Mouse (Mus musculus) liver, embryonic 13.5 days (tissue): ENCODE measurements around the gene Fn1. TPM values are rescaled to one million over a fixed set of nuclear protein-coding genes. Genes with fewer than 3 reads are reported as not detected.
A peak's percentile ranks its signal among the peaks of the same experiment; 100 is the strongest.

Source experiments
- ATAC-seq: fragments of 200-750 bp; cut with Nextera tagmentation; 2 replicates; pipeline ENCODE4 v1.8.0; 2017; ENCODE audit warnings: low read depth, mild to moderate bottlenecking, moderate number of reproducible peaks, moderate library complexity
- DNase-seq: peaks from one replicate; pipeline ENCODE4 v3.0.0; 2022
- H3K27ac ChIP-seq: fragments of 300-500 bp; sonication (generic); 2 replicates; pipeline ENCODE4 v1.5.1; 2015; ENCODE audit warnings: moderate library complexity, mild to moderate bottlenecking, inconsistent platforms
- H3K27me3 ChIP-seq: fragments of 300-500 bp; sonication (generic); 2 replicates; pipeline ENCODE4 v1.6.1; 2015; ENCODE audit warnings: mild to moderate bottlenecking, inconsistent platforms
- H3K36me3 ChIP-seq: fragments of 300-500 bp; sonication (generic); 2 replicates; pipeline ENCODE4 v1.6.1; 2015; ENCODE audit warnings: mild to moderate bottlenecking, inconsistent platforms
- H3K4me1 ChIP-seq: fragments of 300-500 bp; sonication (generic); replicated peaks from 2 replicates; pipeline ENCODE4 v1.6.1; 2015; ENCODE audit warnings: inconsistent platforms
- H3K4me2 ChIP-seq: fragments of 300-500 bp; sonication (generic); 2 replicates; pipeline ENCODE4 v1.6.1; 2015; ENCODE audit warnings: inconsistent platforms, mild to moderate bottlenecking, moderate library complexity
- H3K4me3 ChIP-seq: fragments of 300-500 bp; sonication (generic); replicated peaks from 2 replicates; pipeline ENCODE4 v1.5.1; 2015; ENCODE audit warnings: mild to moderate bottlenecking, inconsistent platforms
- H3K9ac ChIP-seq: fragments of 300-500 bp; sonication (generic); 2 replicates; pipeline ENCODE4 v1.6.1; 2015; ENCODE audit warnings: mild to moderate bottlenecking, inconsistent platforms
- H3K9me3 ChIP-seq: fragments of 300-500 bp; sonication (generic); replicated peaks from 2 replicates; pipeline ENCODE4 v1.6.1; 2016; ENCODE audit warnings: inconsistent platforms
- WGBS: fragments of 180-500 bp; shearing (Covaris S2); methylation state at CpG from one replicate; pipeline ENCODE4 v1.1.7; 2015; ENCODE audit not compliant: insufficient replicate concordance; 5-methylcytosine and 5-hydroxymethylcytosine counted together
- polyA plus RNA-seq: library from polyadenylated mRNA; unstranded; fragments of >200 nt; fragmentation: Nextera tagmentation; extraction: Ambion mirVana; gene quantifications from 2 replicates; pipeline ENCODE4 v1.2.1, GENCODE M21; 2015

The Fn1 gene
- polyA plus RNA-seq, 1 experiment from 2014 or later: 53.0 TPM

GRCm38 (mm10) chr1:71648166-71648565, 4.8 kb downstream of the Fn1 start:
- no peak overlapping the region for H3K9ac ChIP-seq
- 71% methylated on average over 7 of the region's 7 CpGs for WGBS
- H3K4me2 ChIP-seq: no peak overlapping the region
- H3K36me3 ChIP-seq: peaks cover 20% of the 10 kb centered on the region
- peaks cover 26% of the 10 kb centered on the region for H3K27me3 ChIP-seq
- DNase-seq (no peak), ATAC-seq (no peak)
- H3K27ac ChIP-seq: no peak overlapping the region
- peaks cover 9% of the 10 kb centered on the region; the same call in 1 of the 2 replicates for H3K4me1 ChIP-seq
- no peaks in the 10 kb centered on the region for H3K9me3 ChIP-seq
- no peak overlapping the region for H3K4me3 ChIP-seq

GRCm38 (mm10) chr1:71646774-71647173, 6.2 kb downstream of the Fn1 start:
- WGBS: 55% methylated on average over 5 of the region's 5 CpGs
- Histone ChIP-seq H3K9me3 (no peaks in the 10 kb centered on the region), H3K27ac (no peak overlapping the region), H3K4me2 (no peak overlapping the region), H3K36me3 (peaks cover 28% of the 10 kb centered on the region), H3K27me3 (peaks cover 13% of the 10 kb centered on the region), H3K9ac (no peak overlapping the region), H3K4me1 (0 out of 2 replicates have a peak, but pooled peaks cover 7% of the 10 kb centered on the region), H3K4me3 (no peak overlapping the region)
- no peak for ATAC-seq
- no peak for DNase-seq

- 42% methylated on average over 3 of the region's 3 CpGs for WGBS
- DNase-seq: no peak
- peaks cover 6% of the 10 kb centered on the region; the same call in 1 of the 2 replicates for H3K27me3 ChIP-seq
These were observed 7.0 kb downstream of the Fn1 start for GRCm38 (mm10) chr1:71645999-71646398.

GRCm38 (mm10) chr1:71645466-71645865, 7.5 kb downstream of the Fn1 start:
- no peak overlapping the region for H3K4me3 ChIP-seq
- DNase-seq: no peak
- no peak for ATAC-seq
- H3K36me3 ChIP-seq: peaks cover 33% of the 10 kb centered on the region
- H3K4me2 ChIP-seq: no peak overlapping the region
- WGBS: 82% methylated on average over 13 of the region's 13 CpGs
- H3K9ac ChIP-seq: no peak overlapping the region
- H3K4me1 ChIP-seq: 0 out of 2 replicates have a peak, but pooled peaks cover 7% of the 10 kb centered on the region
- H3K9me3 ChIP-seq: no peaks in the 10 kb centered on the region
- H3K27ac ChIP-seq: no peak overlapping the region
- peaks cover 1% of the 10 kb centered on the region; the same call in 1 of the 2 replicates for H3K27me3 ChIP-seq

More at GRCm38 (mm10) chr1:71645999-71646398, 7.0 kb downstream of the Fn1 start:
- Histone ChIP-seq H3K4me3 (no peak overlapping the region), H3K4me2 (no peak overlapping the region), H3K4me1 (0 out of 2 replicates have a peak, but pooled peaks cover 7% of the 10 kb centered on the region), H3K27ac (no peak overlapping the region), H3K36me3 (peaks cover 33% of the 10 kb centered on the region), H3K9ac (no peak overlapping the region), H3K9me3 (no peaks in the 10 kb centered on the region)
- no peak for ATAC-seq

- DNase-seq (no peak), ATAC-seq (no peak)
- Histone ChIP-seq H3K9ac (no peak overlapping the region), H3K9me3 (no peaks in the 10 kb centered on the region), H3K4me2 (no peak overlapping the region), H3K27me3 (no peaks in the 10 kb centered on the region), H3K36me3 (peaks cover 47% of the 10 kb centered on the region), H3K27ac (no peak overlapping the region), H3K4me1 (no peaks in the 10 kb centered on the region), H3K4me3 (no peak overlapping the region)
- WGBS: 77% methylated on average over 10 of the region's 10 CpGs
These were observed 10.2 kb downstream of the Fn1 start for GRCm38 (mm10) chr1:71642794-71643193.

GRCm38 (mm10) chr1:71641206-71641605, 11.8 kb downstream of the Fn1 start:
- Histone ChIP-seq H3K36me3 (peaks cover 54% of the 10 kb centered on the region), H3K27ac (no peak overlapping the region), H3K4me2 (no peak overlapping the region), H3K4me3 (no peak overlapping the region), H3K4me1 (no peaks in the 10 kb centered on the region), H3K9me3 (no peaks in the 10 kb centered on the region), H3K27me3 (no peaks in the 10 kb centered on the region), H3K9ac (no peak overlapping the region)
- 76% methylated on average over 11 of the region's 11 CpGs for WGBS
- ATAC-seq (no peak), DNase-seq (no peak)

- Histone ChIP-seq H3K4me1 (no peaks in the 10 kb centered on the region), H3K4me2 (no peak overlapping the region), H3K9me3 (no peaks in the 10 kb centered on the region), H3K4me3 (no peak overlapping the region), H3K27me3 (no peaks in the 10 kb centered on the region), H3K9ac (no peak overlapping the region), H3K36me3 (peaks cover 56% of the 10 kb centered on the region), H3K27ac (no peak overlapping the region)
- ATAC-seq (no peak), DNase-seq (no peak)
- 77% methylated on average over 8 of the region's 8 CpGs for WGBS
These were observed 12.8 kb downstream of the Fn1 start for GRCm38 (mm10) chr1:71640157-71640556.

GRCm38 (mm10) chr1:71636665-71637064, 16.3 kb downstream of the Fn1 start:
- peaks cover 39% of the 10 kb centered on the region for H3K36me3 ChIP-seq
- no peak for ATAC-seq
- no peak overlapping the region for H3K9ac ChIP-seq
- H3K9me3 ChIP-seq: no peaks in the 10 kb centered on the region
- no peak overlapping the region for H3K27ac ChIP-seq
- 74% methylated on average over 4 of the region's 4 CpGs for WGBS
- H3K27me3 ChIP-seq: no peaks in the 10 kb centered on the region
- DNase-seq: no peak
- no peaks in the 10 kb centered on the region; the same call in 1 of the 2 replicates for H3K4me1 ChIP-seq
- H3K4me3 ChIP-seq: no peak overlapping the region
- H3K4me2 ChIP-seq: no peak overlapping the region

GRCm38 (mm10) chr1:71636116-71636515, 16.9 kb downstream of the Fn1 start:
- H3K4me1 ChIP-seq: no peaks in the 10 kb centered on the region; the same call in 1 of the 2 replicates
- no peak overlapping the region for H3K9ac ChIP-seq
- WGBS: 62% methylated on average over 5 of the region's 5 CpGs
- no peaks in the 10 kb centered on the region for H3K9me3 ChIP-seq
- DNase-seq: no peak
- no peak overlapping the region for H3K27ac ChIP-seq
- no peak overlapping the region for H3K4me2 ChIP-seq
- no peak for ATAC-seq
- no peak overlapping the region for H3K4me3 ChIP-seq
- peaks cover 38% of the 10 kb centered on the region for H3K36me3 ChIP-seq
- H3K27me3 ChIP-seq: no peaks in the 10 kb centered on the region

- H3K27ac ChIP-seq: 0 out of 2 replicates have a peak overlapping the region, but pooled peaks have one; percentile 23
- WGBS: 70% methylated on average over 10 of the region's 10 CpGs
- ATAC-seq: no peak
These were observed 17.6 kb downstream of the Fn1 start for GRCm38 (mm10) chr1:71635101-71636014.

GRCm38 (mm10) chr1:71634471-71634981, 18.5 kb downstream of the Fn1 start:
- ATAC-seq: peak; percentile 80
- no peak for DNase-seq
- H3K27me3 ChIP-seq: no peaks in the 10 kb centered on the region
- H3K9me3 ChIP-seq: no peaks in the 10 kb centered on the region
- no peak overlapping the region for H3K4me2 ChIP-seq
- H3K27ac ChIP-seq: no peak overlapping the region
- H3K36me3 ChIP-seq: peaks cover 42% of the 10 kb centered on the region
- no peak overlapping the region for H3K4me3 ChIP-seq
- WGBS: 60% methylated on average over 6 of the region's 6 CpGs
- H3K4me1 ChIP-seq: no peaks in the 10 kb centered on the region; the same call in 1 of the 2 replicates
- no peak overlapping the region for H3K9ac ChIP-seq

More at GRCm38 (mm10) chr1:71635101-71636014, 17.6 kb downstream of the Fn1 start:
- H3K4me2 ChIP-seq: no peak overlapping the region
- H3K4me1 ChIP-seq: no peaks in the 10 kb centered on the region; the same call in 1 of the 2 replicates
- no peaks in the 10 kb centered on the region for H3K9me3 ChIP-seq
- no peak for DNase-seq
- no peak overlapping the region for H3K9ac ChIP-seq
- H3K4me3 ChIP-seq: no peak overlapping the region
- H3K36me3 ChIP-seq: peaks cover 40% of the 10 kb centered on the region
- H3K27me3 ChIP-seq: no peaks in the 10 kb centered on the region
